Mouse (Mus musculus): ENCODE results near the gene Nrarp.

The Nrarp gene

GRCm38 (mm10) chr2:25196172-25196954 is 15.8 kb downstream of the Nrarp start, which contains the start of gene Tor4a:
Tor4a (minus strand) TSS chr2:25196886.
- peak; percentile 82 for DNase-seq (ENCODE audit: low spot score)

- peak; percentile 51 for DNase-seq (ENCODE audit: low spot score)
Measured at GRCm38 (mm10) chr2:25197191-25197590, 16.6 kb downstream of the Nrarp start.

GRCm38 (mm10) chr2:25197946-25198345 is 17.4 kb downstream of the Nrarp start:
- DNase-seq (ENCODE audit: low spot score): no peak

- no peak for DNase-seq (ENCODE audit: low spot score)
Measured at GRCm38 (mm10) chr2:25200631-25201030, 20.1 kb downstream of the Nrarp start.

GRCm38 (mm10) chr2:25203631-25204214 is 23.2 kb downstream of the Nrarp start:
- no peak for DNase-seq (ENCODE audit: low spot score)

- no peak for DNase-seq (ENCODE audit: low spot score)
Measured at GRCm38 (mm10) chr2:25207593-25207992, 27.0 kb downstream of the Nrarp start.

GRCm38 (mm10) chr2:25210686-25211085 is 30.1 kb downstream of the Nrarp start:
- DNase-seq (ENCODE audit: low spot score): no peak

- DNase-seq (ENCODE audit: low spot score): peak; percentile 92
Measured at GRCm38 (mm10) chr2:25211121-25211670, 30.6 kb downstream of the Nrarp start, which contains the start of gene Nelfb. Nelfb (minus strand) TSS chr2:25211489.

GRCm38 (mm10) chr2:25213266-25213865 is 32.8 kb downstream of the Nrarp start:
- no peak for DNase-seq (ENCODE audit: low spot score)

- no peak for DNase-seq (ENCODE audit: low spot score)
Measured at GRCm38 (mm10) chr2:25214444-25214843, 33.9 kb downstream of the Nrarp start, which contains the start of gene Stpg3. Stpg3 (minus strand) TSS chr2:25214637.

- no peak for DNase-seq (ENCODE audit: low spot score)
Measured at GRCm38 (mm10) chr2:25217666-25218065, 37.1 kb downstream of the Nrarp start.

GRCm38 (mm10) chr2:25218445-25218844 is 37.9 kb downstream of the Nrarp start, which contains the start of gene Fam166a:
Fam166a (plus strand) TSS chr2:25218745.
- no peak for DNase-seq (ENCODE audit: low spot score)

- no peak for DNase-seq (ENCODE audit: low spot score)
Measured at GRCm38 (mm10) chr2:25221331-25221772, 40.8 kb downstream of the Nrarp start.

- DNase-seq (ENCODE audit: low spot score): peak; percentile 90
Measured at GRCm38 (mm10) chr2:25223681-25224491, 43.3 kb downstream of the Nrarp start.

- DNase-seq (ENCODE audit: low spot score): no peak
Measured at GRCm38 (mm10) chr2:25224492-25224765, 43.9 kb downstream of the Nrarp start, which contains the start of gene Tubb4b. Tubb4b (minus strand) TSS chr2:25224702.

GRCm38 (mm10) chr2:25224766-25225752 is 44.5 kb downstream of the Nrarp start:
- DNase-seq (ENCODE audit: low spot score): peak; percentile 98

- DNase-seq (ENCODE audit: low spot score): no peak
Measured at GRCm38 (mm10) chr2:25225811-25226379, 45.3 kb downstream of the Nrarp start.

- DNase-seq (ENCODE audit: low spot score): no peak
Measured at GRCm38 (mm10) chr2:25226864-25227263, 46.3 kb downstream of the Nrarp start.

- no peak for DNase-seq (ENCODE audit: low spot score)
Measured at GRCm38 (mm10) chr2:25227406-25227805, 46.8 kb downstream of the Nrarp start.

GRCm38 (mm10) chr2:25228431-25228889 is 47.9 kb downstream of the Nrarp start:
- peak; percentile 94 for DNase-seq (ENCODE audit: low spot score)

Data from urinary bladder, postnatal 14 days (tissue).